Mouse (Mus musculus) gonadal fat pad, adult 2 months (tissue): ENCODE measurements at regions not wholly inside any gene's neighbourhood (a gene's known extent, or its start where the extent isn't known, plus 50 kb on each side); places are given as distances from the start of the nearest gene placed in this dataset.

Source experiments
- DNase-seq: peaks from one replicate; pipeline ENCODE4 v3.0.0-alpha.2; 2012; ENCODE audit warnings: low read depth

DNA sequence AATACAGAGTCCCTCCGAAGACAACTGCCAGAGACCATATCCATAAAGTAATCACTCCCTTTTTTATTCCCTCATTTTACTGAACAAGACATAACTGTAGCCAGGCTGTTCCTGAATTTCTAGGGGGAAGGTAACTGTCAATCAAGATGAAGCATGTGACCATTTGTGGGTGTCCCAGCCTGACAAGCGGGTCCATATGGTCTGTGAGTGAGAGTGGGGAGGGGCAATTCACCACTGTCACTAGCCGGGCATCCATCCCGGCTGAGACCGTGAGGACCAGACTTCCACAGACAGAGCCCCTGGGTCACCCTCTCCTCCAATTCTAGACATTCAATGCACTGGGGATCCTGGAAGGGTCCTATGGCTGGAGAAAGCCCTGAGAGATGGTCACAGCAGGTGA is 54.6 kb downstream of the Gm11733 start:
- DNase-seq, result no peak

DNA sequence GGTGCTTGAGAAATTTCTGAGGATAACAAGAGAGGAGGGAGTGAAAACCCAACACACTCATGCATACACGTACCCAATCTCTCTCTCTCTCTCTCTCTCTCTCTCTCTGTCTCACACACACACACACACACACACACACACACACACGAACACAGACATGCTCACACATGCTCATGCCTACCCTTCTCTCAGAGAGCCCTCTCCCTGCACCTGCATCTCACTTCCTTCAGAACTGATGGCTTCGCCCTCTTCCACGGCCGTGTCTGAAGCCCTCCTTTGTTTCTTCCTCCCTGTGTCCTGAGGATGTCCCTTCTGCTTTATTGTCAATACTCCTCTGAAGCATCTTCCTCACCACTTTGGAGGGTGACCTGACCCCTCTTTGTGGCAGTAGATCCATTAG is 56.4 kb downstream of the Gm11733 start:
- no peak for DNase-seq

DNA sequence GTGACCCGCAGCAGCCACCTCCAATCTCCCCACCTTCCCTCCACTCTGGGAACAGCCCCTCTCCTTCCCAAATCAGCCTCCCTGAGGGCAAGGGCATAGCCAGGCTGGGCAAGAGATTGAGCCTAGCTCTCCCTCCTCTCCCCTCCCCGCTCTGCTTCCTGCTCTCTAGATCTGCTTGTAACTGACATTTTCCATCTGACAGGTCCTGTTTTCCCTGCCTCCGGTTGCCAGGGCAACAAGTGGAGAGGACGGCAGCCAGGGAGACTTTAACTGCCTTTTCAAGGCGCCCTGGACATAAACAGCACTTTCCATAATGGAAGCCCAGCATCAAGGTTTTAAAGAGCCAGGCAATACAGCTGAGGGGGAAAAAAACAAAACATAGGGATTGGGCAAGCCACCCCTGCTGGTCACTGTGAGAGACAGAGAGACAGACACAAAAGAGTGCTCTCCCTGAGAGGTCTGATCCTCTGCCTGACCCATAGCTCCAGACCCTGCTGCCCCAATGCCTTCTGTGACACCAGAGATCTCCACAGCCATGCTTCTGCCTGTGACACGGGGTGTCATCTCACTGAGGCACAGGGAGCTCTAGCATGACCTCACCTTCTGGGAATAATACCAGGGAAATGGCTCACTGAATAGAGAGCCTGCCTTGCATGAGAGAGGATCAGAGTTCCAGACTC is 57.2 kb downstream of the Gm11733 start:
- DNase-seq, result no peak

DNA sequence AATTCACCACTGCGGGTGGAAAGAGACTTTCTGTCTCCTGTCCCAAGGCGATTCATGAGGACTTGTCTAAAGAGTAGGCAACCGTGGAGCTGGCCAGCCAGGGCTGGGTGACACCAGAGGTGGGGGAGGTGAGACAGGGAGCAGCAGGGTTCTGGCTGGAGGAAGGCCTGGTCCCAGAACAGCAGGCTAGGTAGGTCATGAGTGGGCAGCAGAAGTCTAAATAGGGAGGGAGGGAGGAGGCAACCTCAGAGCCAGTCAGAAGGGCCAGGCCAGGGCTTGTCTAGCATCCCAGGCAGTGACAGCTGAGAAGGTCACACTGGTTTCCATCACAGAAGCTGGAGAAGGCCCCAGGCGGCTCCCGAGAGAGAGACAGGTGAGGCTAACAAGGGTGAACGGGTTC is 59.0 kb downstream of the Gm11733 start:
- no peak for DNase-seq

DNA sequence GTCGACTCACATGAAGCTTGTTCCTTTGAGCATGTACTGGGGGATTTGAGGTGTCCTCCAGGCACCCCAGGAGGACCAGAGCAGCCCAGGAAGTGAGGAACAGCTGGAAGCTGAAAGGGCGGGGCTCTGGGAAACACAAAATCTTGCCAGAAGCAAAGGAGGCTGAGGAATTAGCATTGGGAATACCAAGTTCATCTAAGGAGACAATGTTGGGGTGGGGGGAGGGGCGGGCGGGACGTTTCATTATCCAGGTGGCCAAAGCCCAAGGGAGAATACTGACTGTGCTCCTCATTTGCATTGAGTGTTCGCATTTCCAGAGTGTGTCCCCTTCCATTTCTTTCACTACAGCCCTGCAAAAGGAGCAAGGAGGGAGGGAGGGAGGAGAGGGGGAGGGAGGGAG is 60.3 kb downstream of the Gm11733 start:
- no peak for DNase-seq

DNA sequence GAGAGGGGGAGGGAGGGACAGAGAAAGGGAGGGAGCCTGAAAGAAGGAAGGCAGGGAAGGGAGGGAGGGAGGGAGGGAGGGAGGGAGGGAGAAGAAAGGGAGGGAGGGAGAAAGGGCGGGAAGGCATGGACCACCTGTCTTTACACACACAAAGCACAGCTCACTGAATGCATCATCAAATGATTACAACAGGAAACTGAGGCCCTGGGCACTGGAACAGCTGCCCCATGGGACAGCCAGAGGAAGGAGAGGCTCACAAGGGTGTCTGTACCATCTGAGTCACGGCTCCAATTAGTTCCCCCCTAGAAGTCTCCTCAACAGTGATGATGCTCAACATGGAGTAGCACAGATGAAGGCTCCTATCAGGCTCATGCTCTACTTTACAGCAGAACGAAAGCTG is 60.8 kb downstream of the Gm11733 start:
- no peak for DNase-seq

- DNase-seq, result no peak
These were observed 67.8 kb downstream of the Gm11733 start for GRCm38 (mm10) chr11:117551926-117552325.

DNA sequence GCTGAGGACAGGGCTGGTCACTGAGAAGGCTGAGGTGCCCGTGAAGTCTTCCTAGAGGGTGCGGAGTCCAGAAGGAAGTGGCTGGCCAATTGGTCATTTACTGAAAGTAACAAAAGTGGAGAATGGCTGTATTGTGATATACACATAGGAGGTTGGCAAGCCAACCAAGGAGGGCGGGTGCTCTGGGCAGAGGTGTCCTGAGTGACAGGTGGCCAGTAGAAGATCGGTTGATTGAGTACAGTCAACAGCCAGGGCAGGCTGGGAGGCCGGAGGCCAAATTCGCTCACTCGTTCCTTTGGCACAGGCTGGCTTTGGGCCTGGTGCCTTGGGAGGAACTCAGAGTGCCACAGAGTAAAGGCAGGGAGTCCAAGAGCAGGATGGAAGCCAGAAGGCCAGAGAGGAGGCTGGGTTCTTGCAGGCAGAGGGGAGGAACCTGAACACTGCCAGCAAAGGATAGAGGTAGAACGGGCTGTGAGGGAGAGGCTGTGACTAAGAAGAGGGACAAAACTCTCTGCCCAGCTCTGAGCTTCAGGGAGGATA is 68.3 kb downstream of the Gm11733 start:
- no peak for DNase-seq

DNA sequence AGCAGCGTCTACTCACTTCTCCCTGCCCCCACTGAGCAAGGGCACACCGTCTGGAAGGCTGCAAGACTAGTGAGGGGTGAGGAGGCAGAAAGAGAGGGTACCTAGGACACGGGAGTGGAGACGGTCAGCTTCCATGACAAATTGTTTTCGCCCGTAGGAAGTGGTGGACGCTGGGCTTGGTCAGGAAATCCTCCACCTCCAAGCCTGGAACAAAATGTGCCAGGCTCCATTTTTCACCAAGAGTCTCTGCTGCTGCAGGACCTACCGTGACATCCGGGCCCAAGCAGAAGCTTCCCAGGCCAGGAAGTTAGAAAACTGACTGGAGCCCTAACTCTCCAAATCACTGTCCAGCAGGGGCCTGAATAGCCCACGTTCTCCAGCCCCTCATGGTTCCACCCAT is 69.9 kb downstream of the Gm11733 start:
- no peak for DNase-seq

DNA sequence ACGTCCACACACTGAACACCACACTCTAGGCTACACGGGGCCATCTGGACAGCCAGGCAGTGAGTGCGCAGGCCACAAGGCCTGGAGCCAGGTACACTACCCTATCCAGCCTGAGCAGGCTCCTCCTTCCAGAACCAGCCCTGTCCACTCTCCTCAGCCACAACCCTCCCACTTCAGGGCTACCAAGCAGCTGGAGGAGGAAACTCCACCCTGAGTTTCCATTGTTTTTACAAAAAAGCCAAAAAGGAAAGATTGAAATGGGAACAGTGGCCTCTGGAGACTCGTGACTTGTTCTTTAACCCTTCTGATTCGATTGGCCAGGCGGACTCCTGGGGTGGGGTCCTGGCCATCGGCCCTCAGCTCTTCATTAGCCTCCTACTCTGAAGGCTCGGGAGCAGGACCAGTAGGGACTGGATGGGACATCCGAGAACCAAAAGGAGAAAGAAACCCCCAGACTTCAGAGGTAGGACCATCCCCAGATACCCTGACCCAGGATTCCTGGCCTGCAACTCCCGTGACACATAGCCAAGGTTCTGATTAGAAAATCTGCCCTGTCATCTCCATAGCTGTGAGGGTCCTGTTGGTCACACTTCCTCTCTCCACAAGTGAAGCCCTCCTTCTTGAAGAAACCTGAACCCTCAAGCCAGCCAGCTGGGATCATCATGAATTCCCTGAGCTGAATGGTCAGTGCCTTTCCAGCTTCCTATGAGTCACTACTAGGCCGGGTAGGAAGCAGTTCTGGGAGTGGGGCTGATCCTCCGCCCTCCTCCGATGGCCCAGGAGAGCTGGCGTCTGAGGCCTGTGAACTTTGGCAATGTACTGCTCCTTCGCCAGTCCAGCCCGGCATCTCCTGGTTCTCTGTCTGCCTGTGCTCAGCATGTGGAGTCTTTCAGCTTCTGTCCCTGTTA is 73.6 kb downstream of the Gm11733 start:
- DNase-seq, result no peak

- DNase-seq, result no peak
These were observed 75.7 kb downstream of the Gm11733 start for GRCm38 (mm10) chr11:117559839-117560238.

DNA sequence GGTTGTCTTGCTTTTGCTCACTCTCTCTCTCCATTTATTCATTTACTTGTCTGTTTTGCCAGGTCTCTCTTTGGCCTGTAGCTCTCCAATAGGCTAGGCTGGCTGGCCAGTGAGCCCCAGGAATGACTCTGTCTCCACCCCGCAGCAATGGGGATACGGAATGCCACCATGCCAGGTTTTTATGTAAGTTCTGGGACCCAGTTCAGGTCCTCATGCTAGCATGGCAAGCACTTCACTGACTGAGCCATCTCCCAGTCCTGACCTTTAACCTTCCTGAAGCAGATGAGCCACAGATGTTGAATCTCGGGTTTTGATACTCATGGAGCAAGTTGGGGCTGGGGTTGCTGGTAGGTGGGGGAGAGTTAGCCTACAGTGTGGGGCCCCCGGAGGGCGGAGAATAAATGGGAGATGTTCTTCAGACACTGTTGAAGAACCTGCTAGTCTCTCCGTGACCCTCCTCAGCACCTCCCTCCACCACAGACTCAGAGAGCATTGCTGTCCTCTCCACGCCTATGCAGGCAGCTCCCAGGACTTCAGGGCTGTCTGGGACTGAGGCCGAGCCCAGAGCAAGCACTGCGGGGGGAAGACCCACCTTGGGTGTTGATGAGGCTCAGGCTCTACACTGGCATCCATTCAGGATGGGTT is 83.9 kb downstream of the Gm11733 start:
- DNase-seq, result no peak

GRCm38 (mm10) chr11:117568606-117568991 is 84.4 kb downstream of the Gm11733 start:
- peak; percentile 73 for DNase-seq

GRCm38 (mm10) chr11:117569566-117570101 is 84.5 kb upstream of the Tnrc6c start:
- DNase-seq, result no peak

DNA sequence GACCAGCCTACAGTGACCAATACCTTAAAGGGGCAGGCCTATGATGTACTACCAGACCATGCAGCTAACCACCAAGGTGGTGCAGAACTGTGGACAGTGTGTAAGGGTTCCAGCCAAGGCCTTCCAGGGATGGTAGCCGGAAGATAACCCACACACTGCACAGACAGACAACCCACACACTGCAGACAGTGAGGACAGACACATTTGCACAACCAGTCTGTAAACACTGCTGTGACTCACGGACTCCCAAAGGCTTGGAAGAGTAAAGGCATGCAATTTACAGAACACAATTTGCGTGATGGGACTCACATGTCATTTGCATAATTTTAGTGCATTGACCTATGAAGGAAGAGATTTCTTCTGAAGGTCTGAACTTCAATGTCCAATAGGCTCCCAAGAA is 82.2 kb upstream of the Tnrc6c start:
- no peak for DNase-seq

DNA sequence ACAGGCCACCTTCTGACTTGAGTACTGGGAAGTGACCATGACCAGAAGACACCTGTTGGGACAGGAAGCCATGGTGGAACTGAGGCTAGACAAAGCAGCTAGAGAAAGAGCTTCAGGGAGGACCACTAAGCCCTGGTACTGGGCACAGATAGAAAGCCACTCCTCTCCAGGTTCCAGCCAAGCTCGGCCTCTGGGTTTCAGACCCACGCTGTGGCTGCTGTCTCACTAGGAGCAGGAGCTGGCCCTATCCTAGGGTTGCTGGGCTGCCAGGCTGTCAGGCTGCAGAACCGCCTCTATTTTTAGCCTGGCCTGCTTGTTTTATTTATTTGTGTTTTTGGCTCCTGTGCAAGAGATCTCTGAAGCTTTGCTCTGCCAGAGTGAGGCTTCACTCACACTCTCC is 79.4 kb upstream of the Tnrc6c start:
- DNase-seq, result no peak

GRCm38 (mm10) chr11:117579121-117579520 is 75.0 kb upstream of the Tnrc6c start:
- DNase-seq, result no peak

DNA sequence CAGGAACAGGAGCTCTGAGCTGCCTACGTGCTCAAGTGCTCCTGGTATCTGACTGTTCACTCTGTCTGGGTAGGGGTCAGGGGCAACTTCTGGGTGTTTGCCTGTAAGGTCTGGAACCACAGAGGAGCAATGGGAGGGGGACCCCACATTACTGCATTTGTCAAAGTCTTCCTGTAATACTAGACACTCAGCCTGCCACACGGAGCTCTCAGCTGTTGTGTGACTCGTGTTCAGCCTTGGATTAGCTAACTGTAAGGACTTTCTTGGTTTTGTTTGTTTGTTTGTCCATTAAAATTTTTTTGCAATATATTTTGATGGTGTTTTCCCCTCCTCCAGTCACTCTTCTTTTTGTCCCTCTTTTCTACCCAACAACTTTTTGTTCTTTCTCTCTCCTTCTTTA is 74.4 kb upstream of the Tnrc6c start:
- DNase-seq, result no peak

DNA sequence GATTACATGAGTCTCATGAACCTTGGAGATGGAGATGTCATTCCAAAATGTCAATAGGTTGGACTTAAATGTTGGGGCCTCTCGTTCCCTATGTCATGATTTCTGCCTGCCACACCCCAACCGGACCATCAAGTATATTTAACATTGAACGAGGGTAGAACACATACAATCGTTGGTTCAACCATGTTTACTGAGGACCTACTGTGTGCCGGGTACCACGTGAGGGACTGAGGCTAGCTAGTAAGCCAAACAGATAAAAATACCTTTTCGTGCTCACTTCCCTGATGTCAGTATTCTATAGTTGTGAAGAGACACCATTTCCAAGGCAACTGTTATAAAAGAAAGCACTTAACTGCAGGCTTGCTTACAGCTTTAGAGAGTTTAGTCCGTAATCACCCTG is 70.6 kb upstream of the Tnrc6c start:
- no peak for DNase-seq

DNA sequence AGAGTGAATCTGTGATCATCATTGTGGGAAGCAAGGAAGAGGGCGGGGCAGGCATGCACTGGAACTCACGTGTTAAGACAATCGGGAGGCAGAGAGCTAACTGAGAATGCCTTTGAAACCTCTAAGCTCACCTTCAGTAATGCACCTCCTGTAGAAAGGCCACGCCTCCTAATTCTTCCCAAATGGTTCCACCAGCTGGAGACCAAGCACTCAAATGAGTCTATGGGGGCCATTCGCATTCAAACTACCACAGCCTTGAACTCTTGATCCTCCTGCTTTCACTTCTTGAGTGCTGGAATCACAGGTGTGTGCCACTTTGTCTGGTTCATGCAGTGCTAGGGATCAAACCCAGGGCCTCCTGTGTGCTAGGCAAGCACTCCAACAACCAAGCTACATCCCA is 68.5 kb upstream of the Tnrc6c start:
- no peak for DNase-seq

GRCm38 (mm10) chr11:117586063-117586462 is 68.0 kb upstream of the Tnrc6c start:
- no peak for DNase-seq

- DNase-seq, result no peak
These were observed 67.1 kb upstream of the Tnrc6c start for GRCm38 (mm10) chr11:117586857-117587425.
